Mouse (Mus musculus): ENCODE measurements at regions not wholly inside any gene's neighbourhood (a gene's known extent, or its start where the extent isn't known, plus 50 kb on each side); places are given as distances from the start of the nearest gene placed in this dataset.
A peak's percentile ranks its signal among the peaks of the same experiment; 100 is the strongest.

GRCm38 (mm10) chr2:79555395-79555794, 79.8 kb upstream of the Itprid2 start:
- Histone ChIP-seq H3K27ac (ENCODE audit: low read depth) (no peak overlapping the region), H3K4me2 (ENCODE audit: low read length) (no peak overlapping the region), H3K27me3 (replicated peaks; ENCODE audit: control insufficient read depth, insufficient read depth, low read length) (no peaks in the 10 kb centered on the region), H3K9me3 (ENCODE audit: control insufficient read depth, low read length) (no peaks in the 10 kb centered on the region), H3K4me1 (replicated peaks; ENCODE audit: control insufficient read depth, insufficient read depth, low read length) (peaks cover 3% of the 10 kb centered on the region; the same call in 1 of the 2 replicates), H3K4me3 (ENCODE audit: low read depth, low read length) (no peak overlapping the region), H3K36me3 (ENCODE audit: control insufficient read depth, insufficient read depth, low read length) (no peaks in the 10 kb centered on the region), H3K9ac (ENCODE audit: low read length) (no peak overlapping the region)
- no peak for ATAC-seq (replicated peaks; ENCODE audit: low FRiP score, low TSS enrichment, low read depth)
- 60% methylated on average over 2 of the region's 2 CpGs for WGBS
- no peak for DNase-seq (ENCODE audit: low spot score)

GRCm38 (mm10) chr2:79557361-79557760, 77.8 kb upstream of the Itprid2 start:
- Histone ChIP-seq H3K36me3 (ENCODE audit: control insufficient read depth, insufficient read depth, low read length) (no peaks in the 10 kb centered on the region), H3K4me3 (ENCODE audit: low read depth, low read length) (no peak overlapping the region), H3K27ac (ENCODE audit: low read depth) (no peak overlapping the region), H3K27me3 (replicated peaks; ENCODE audit: control insufficient read depth, insufficient read depth, low read length) (no peaks in the 10 kb centered on the region), H3K4me2 (ENCODE audit: low read length) (no peak overlapping the region), H3K9ac (ENCODE audit: low read length) (no peak overlapping the region), H3K4me1 (replicated peaks; ENCODE audit: control insufficient read depth, insufficient read depth, low read length) (peaks cover 3% of the 10 kb centered on the region; the same call in 1 of the 2 replicates), H3K9me3 (ENCODE audit: control insufficient read depth, low read length) (no peaks in the 10 kb centered on the region)
- WGBS: 81% methylated on average over 3 of the region's 3 CpGs
- ATAC-seq (replicated peaks; ENCODE audit: low FRiP score, low TSS enrichment, low read depth) (no peak), DNase-seq (ENCODE audit: low spot score) (no peak)

GRCm38 (mm10) chr2:79566280-79566933, 68.7 kb upstream of the Itprid2 start:
- Histone ChIP-seq H3K27me3 (replicated peaks; ENCODE audit: control insufficient read depth, insufficient read depth, low read length) (no peaks in the 10 kb centered on the region), H3K9ac (ENCODE audit: low read length) (no peak overlapping the region), H3K4me1 (replicated peaks; ENCODE audit: control insufficient read depth, insufficient read depth, low read length) (no peaks in the 10 kb centered on the region), H3K36me3 (ENCODE audit: control insufficient read depth, insufficient read depth, low read length) (no peaks in the 10 kb centered on the region), H3K27ac (ENCODE audit: low read depth) (no peak overlapping the region), H3K4me2 (ENCODE audit: low read length) (no peak overlapping the region), H3K4me3 (ENCODE audit: low read depth, low read length) (no peak overlapping the region), H3K9me3 (ENCODE audit: control insufficient read depth, low read length) (no peaks in the 10 kb centered on the region)
- DNase-seq (ENCODE audit: low spot score) (no peak), ATAC-seq (replicated peaks; ENCODE audit: low FRiP score, low TSS enrichment, low read depth) (peak; percentile 86; the same call in 1 of the 2 replicates)
- WGBS: 31% methylated on average over 3 of the region's 3 CpGs

DNA sequence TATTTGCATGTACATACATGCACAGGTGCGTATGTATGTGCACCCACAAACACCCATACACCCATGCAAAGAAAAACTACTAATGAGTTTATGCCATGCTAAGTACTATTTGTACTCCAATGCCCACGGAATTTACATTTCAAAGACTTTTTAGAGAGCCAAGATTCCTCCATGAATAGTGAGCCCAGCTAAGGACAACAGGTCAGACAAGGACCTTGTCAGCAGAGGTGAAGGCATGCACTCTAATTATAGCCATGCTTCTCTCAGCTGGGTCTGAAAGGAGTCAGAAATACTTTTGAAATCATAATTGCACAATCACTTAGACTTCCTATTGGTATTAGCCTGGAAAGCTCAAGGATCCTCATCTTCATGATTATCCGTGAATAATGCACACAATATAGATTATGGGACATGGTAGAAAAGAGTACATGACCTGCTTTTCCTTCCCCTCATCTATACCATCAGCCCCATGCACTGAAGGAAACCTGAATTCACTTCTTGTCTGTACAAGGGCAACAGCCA, 67.7 kb upstream of the Itprid2 start:
- H3K27me3 ChIP-seq (replicated peaks; ENCODE audit: control insufficient read depth, insufficient read depth, low read length): no peaks in the 10 kb centered on the region
- ATAC-seq (replicated peaks; ENCODE audit: low FRiP score, low TSS enrichment, low read depth) (no peak), DNase-seq (ENCODE audit: low spot score) (no peak)
- no peak overlapping the region for H3K4me3 ChIP-seq (ENCODE audit: low read depth, low read length)
- H3K4me1 ChIP-seq (replicated peaks; ENCODE audit: control insufficient read depth, insufficient read depth, low read length): no peaks in the 10 kb centered on the region
- no peaks in the 10 kb centered on the region for H3K36me3 ChIP-seq (ENCODE audit: control insufficient read depth, insufficient read depth, low read length)
- H3K4me2 ChIP-seq (ENCODE audit: low read length): no peak overlapping the region
- no peak overlapping the region for H3K27ac ChIP-seq (ENCODE audit: low read depth)
- 86% methylated on average over 3 of the region's 3 CpGs for WGBS
- no peaks in the 10 kb centered on the region for H3K9me3 ChIP-seq (ENCODE audit: control insufficient read depth, low read length)
- H3K9ac ChIP-seq (ENCODE audit: low read length): no peak overlapping the region

DNA sequence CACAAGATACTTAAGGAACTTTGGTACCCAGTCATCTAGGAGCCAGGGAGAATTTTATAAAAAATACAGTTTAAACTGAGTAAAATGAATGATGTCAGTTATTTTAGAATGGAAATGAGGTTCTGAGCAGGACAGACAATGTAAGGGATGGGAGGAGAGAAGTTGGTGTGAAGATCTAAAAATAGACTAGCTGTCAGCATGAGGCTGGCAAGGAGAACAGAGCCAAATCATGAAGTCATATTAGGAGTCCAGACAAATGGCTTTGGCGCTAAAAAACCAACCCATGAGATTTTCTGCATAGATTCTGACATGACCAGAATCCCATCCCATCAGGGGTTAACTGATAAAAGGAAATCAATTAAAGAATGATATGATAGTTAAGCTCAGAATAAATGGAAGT, 65.5 kb upstream of the Itprid2 start:
- Histone ChIP-seq H3K4me3 (ENCODE audit: low read depth, low read length) (no peak overlapping the region), H3K27ac (ENCODE audit: low read depth) (no peak overlapping the region), H3K9me3 (ENCODE audit: control insufficient read depth, low read length) (no peaks in the 10 kb centered on the region), H3K4me2 (ENCODE audit: low read length) (no peak overlapping the region), H3K36me3 (ENCODE audit: control insufficient read depth, insufficient read depth, low read length) (no peaks in the 10 kb centered on the region), H3K4me1 (replicated peaks; ENCODE audit: control insufficient read depth, insufficient read depth, low read length) (no peaks in the 10 kb centered on the region), H3K27me3 (replicated peaks; ENCODE audit: control insufficient read depth, insufficient read depth, low read length) (no peaks in the 10 kb centered on the region), H3K9ac (ENCODE audit: low read length) (no peak overlapping the region)
- ATAC-seq (replicated peaks; ENCODE audit: low FRiP score, low TSS enrichment, low read depth): no peak
- no peak for DNase-seq (ENCODE audit: low spot score)
- WGBS: 87% methylated on average over 1 of the region's 1 CpGs

DNA sequence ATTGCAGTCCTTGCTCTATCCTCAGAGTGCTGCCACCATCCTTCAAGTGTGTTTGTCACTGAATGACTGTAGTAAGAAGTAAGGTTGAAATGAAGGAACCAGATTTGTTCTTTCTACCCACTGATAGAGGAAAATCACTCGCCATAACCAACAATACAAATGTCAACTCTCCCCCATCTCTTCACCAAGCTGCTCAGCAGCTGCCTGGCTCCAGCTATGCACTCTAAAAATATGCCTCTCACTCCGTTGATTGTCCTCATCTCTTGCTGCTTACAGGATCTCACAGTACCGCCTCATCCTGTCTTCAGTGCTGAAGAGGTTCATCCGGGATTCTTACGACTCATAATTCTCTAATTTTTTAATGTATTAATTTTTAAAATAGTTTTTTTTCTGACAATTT, 63.2 kb upstream of the Itprid2 start:
- Histone ChIP-seq H3K27me3 (replicated peaks; ENCODE audit: control insufficient read depth, insufficient read depth, low read length) (no peaks in the 10 kb centered on the region), H3K4me1 (replicated peaks; ENCODE audit: control insufficient read depth, insufficient read depth, low read length) (peaks cover 8% of the 10 kb centered on the region; the same call in 1 of the 2 replicates), H3K4me2 (ENCODE audit: low read length) (no peak overlapping the region), H3K36me3 (ENCODE audit: control insufficient read depth, insufficient read depth, low read length) (no peaks in the 10 kb centered on the region), H3K9ac (ENCODE audit: low read length) (no peak overlapping the region), H3K4me3 (ENCODE audit: low read depth, low read length) (no peak overlapping the region), H3K27ac (ENCODE audit: low read depth) (no peak overlapping the region), H3K9me3 (ENCODE audit: control insufficient read depth, low read length) (no peaks in the 10 kb centered on the region)
- DNase-seq (ENCODE audit: low spot score) (no peak), ATAC-seq (replicated peaks; ENCODE audit: low FRiP score, low TSS enrichment, low read depth) (no peak)
- 81% methylated on average over 5 of the region's 5 CpGs for WGBS

- Histone ChIP-seq H3K27ac (ENCODE audit: low read depth) (no peak overlapping the region), H3K9ac (ENCODE audit: low read length) (no peak overlapping the region), H3K36me3 (ENCODE audit: control insufficient read depth, insufficient read depth, low read length) (no peaks in the 10 kb centered on the region), H3K9me3 (ENCODE audit: control insufficient read depth, low read length) (no peaks in the 10 kb centered on the region), H3K4me1 (replicated peaks; ENCODE audit: control insufficient read depth, insufficient read depth, low read length) (peaks cover 11% of the 10 kb centered on the region; the same call in 1 of the 2 replicates), H3K27me3 (replicated peaks; ENCODE audit: control insufficient read depth, insufficient read depth, low read length) (no peaks in the 10 kb centered on the region), H3K4me3 (ENCODE audit: low read depth, low read length) (no peak overlapping the region), H3K4me2 (ENCODE audit: low read length) (no peak overlapping the region)
- ATAC-seq (replicated peaks; ENCODE audit: low FRiP score, low TSS enrichment, low read depth): no peak
- DNase-seq (ENCODE audit: low spot score): no peak
- WGBS: 41% methylated on average over 6 of the region's 6 CpGs
Observed at GRCm38 (mm10) chr2:79575074-79575473, 60.1 kb upstream of the Itprid2 start.

DNA sequence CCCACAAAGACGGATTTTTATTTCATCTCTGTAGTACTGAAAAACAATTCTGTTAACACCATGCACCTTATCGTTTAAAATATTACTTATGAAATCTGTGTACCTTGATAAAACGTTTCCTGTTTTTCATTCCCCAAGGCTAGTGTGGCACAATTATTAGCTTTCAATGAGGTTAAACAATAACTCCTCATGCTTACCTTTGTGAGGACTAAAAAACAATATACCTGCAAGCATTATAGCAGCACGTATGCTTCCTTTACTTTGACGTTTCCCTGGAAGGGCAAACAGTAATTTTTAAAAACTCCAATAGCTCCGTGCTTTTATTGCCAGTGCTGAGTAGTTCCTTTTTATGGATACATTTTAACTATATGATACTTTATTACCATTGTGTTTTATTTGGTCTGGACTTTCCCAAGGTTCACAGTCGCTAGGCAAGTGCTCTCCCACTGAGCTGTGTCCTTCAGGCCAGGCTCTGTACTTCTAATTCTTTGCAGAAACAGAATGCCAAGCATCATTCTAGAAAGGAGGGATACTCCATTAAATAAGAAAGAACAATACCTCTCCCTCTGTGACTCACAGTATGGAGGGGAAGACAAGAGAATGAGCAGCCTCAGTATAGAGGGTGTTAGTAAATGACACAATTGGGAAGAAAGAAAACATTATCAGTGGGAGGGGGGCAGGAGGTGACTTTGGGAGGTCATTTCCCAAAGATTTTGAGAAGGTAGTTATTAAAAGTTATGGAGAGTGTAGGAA, 50.0 kb upstream of the Itprid2 start:
- Histone ChIP-seq H3K9me3 (ENCODE audit: control insufficient read depth, low read length) (no peaks in the 10 kb centered on the region), H3K4me2 (ENCODE audit: low read length) (no peak overlapping the region), H3K27me3 (replicated peaks; ENCODE audit: control insufficient read depth, insufficient read depth, low read length) (no peaks in the 10 kb centered on the region), H3K36me3 (ENCODE audit: control insufficient read depth, insufficient read depth, low read length) (no peaks in the 10 kb centered on the region), H3K9ac (ENCODE audit: low read length) (no peak overlapping the region), H3K4me1 (replicated peaks; ENCODE audit: control insufficient read depth, insufficient read depth, low read length) (peaks cover 10% of the 10 kb centered on the region; the same call in 1 of the 2 replicates), H3K4me3 (ENCODE audit: low read depth, low read length) (no peak overlapping the region), H3K27ac (ENCODE audit: low read depth) (no peak overlapping the region)
- no peak for ATAC-seq (replicated peaks; ENCODE audit: low FRiP score, low TSS enrichment, low read depth)
- no peak for DNase-seq (ENCODE audit: low spot score)
- WGBS: 66% methylated on average over 7 of the region's 7 CpGs
